Mouse (Mus musculus) lung, postnatal 0 days (tissue): ENCODE results near the gene Bcl11b.

Experiments used
- CTCF ChIP-seq: IDR thresholded peaks from 2 replicates; pipeline ENCODE4 v1.5.1; 2016; ENCODE audit warnings: antibody characterized with exemption, mild to moderate bottlenecking
- EP300 ChIP-seq: IDR thresholded peaks from 2 replicates; pipeline ENCODE4 v1.6.1; 2016; ENCODE audit warnings: antibody characterized with exemption, mild to moderate bottlenecking, control low read depth

DNA sequence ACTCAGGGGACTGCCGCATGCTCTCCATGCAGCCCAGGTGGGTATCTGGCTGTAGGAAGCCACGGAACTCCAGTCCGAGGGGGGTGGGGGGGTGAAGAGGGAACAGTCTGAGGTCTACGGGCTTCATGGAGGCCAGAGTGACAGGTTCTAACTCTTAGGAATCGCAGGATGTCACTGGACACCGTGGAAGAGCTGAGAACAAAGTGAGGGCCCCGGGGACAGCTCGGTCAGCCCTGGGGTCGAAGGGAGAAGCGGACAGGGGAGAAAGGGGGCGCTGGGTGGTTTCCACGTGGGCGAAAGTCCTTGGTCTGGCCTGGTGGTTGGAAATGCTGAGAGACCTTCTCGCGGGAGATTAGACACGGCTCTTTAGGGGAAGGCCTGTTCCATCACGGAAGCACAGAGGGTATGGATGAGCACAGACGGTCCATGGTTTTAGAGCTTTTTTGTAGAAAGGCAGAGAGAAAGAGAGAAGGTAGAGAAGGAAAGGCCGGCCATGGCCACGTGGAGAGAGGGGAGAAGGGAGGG is 133.8 kb downstream of the Bcl11b start:
- TF ChIP-seq EP300 (no peak), CTCF (no peak)
